Mouse (Mus musculus): ENCODE results near the gene Adamtsl1. TPM values are rescaled to one million over a fixed set of nuclear protein-coding genes. Genes with fewer than 3 reads are reported as not detected.

Gene Adamtsl1
- polyA plus RNA-seq, 1 experiment: 5.2 TPM

GRCm38 (mm10) chr4:85959019-85959418 is 445.0 kb downstream of the Adamtsl1 start:
- Histone ChIP-seq H3K36me3 (ENCODE audit: control insufficient read depth, insufficient read depth, low read length) (no peaks in the 10 kb centered on the region), H3K4me1 (ENCODE audit: control insufficient read depth, insufficient read depth, low read length) (peaks cover 6% of the 10 kb centered on the region; the same call in 1 of the 2 replicates), H3K27me3 (replicated peaks; ENCODE audit: control insufficient read depth, insufficient read depth, low read length) (no peaks in the 10 kb centered on the region), H3K27ac (ENCODE audit: insufficient read depth, low read depth, low read length) (no peak overlapping the region), H3K4me3 (ENCODE audit: insufficient read depth, low read depth, low read length) (no peak overlapping the region)
- peak; percentile 19 for DNase-seq
- WGBS: 64% methylated on average over 2 of the region's 2 CpGs
- no peak for TF ChIP-seq POLR2A (IDR thresholded peaks at IDR 0.05; ENCODE audit: low read depth, low read length)
- TF ChIP-seq CTCF (conservative IDR thresholded peaks at IDR 0.05; ENCODE audit: insufficient read depth, insufficient read length, low read depth, low read length): no peak

GRCm38 (mm10) chr4:85976188-85976587 is 462.2 kb downstream of the Adamtsl1 start:
- WGBS: 88% methylated on average over 3 of the region's 3 CpGs
- no peak for DNase-seq
- no peak for TF ChIP-seq POLR2A (IDR thresholded peaks at IDR 0.05; ENCODE audit: low read depth, low read length)
- no peak for TF ChIP-seq CTCF (conservative IDR thresholded peaks at IDR 0.05; ENCODE audit: insufficient read depth, insufficient read length, low read depth, low read length)
- Histone ChIP-seq H3K4me1 (ENCODE audit: control insufficient read depth, insufficient read depth, low read length) (no peaks in the 10 kb centered on the region), H3K27me3 (replicated peaks; ENCODE audit: control insufficient read depth, insufficient read depth, low read length) (no peaks in the 10 kb centered on the region), H3K36me3 (ENCODE audit: control insufficient read depth, insufficient read depth, low read length) (no peaks in the 10 kb centered on the region), H3K4me3 (ENCODE audit: insufficient read depth, low read depth, low read length) (no peak overlapping the region), H3K27ac (ENCODE audit: insufficient read depth, low read depth, low read length) (no peak overlapping the region)

DNA sequence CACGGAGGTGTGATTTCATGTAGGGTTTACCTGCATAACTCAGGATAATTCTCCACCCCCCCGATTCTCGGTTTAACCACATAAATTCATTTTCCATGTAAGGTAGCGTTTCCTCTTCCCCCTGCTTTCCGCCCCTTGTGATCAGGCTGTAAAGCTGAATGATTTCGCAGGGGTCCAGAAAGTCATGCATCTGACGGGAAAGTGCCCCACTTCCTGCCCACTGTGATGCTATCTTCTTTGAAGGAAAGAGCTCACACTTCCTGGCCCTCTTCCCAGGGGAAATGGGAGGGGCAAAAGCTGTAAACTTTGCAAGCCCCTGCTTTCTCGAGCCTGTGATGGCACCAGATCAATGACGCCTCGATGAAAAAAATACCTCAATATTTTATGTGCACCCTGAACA is 465.2 kb downstream of the Adamtsl1 start:
- no peaks in the 10 kb centered on the region for H3K36me3 ChIP-seq (ENCODE audit: control insufficient read depth, insufficient read depth, low read length)
- H3K27me3 ChIP-seq (replicated peaks; ENCODE audit: control insufficient read depth, insufficient read depth, low read length): no peaks in the 10 kb centered on the region
- DNase-seq: peak; percentile 22
- TF ChIP-seq POLR2A (IDR thresholded peaks at IDR 0.05; ENCODE audit: low read depth, low read length) (no peak), CTCF (conservative IDR thresholded peaks at IDR 0.05; ENCODE audit: insufficient read depth, insufficient read length, low read depth, low read length) (no peak)
- no peak overlapping the region for H3K4me3 ChIP-seq (ENCODE audit: insufficient read depth, low read depth, low read length)
- 43% methylated on average over 10 of the region's 10 CpGs for WGBS
- no peak overlapping the region for H3K27ac ChIP-seq (ENCODE audit: insufficient read depth, low read depth, low read length)
- no peaks in the 10 kb centered on the region for H3K4me1 ChIP-seq (ENCODE audit: control insufficient read depth, insufficient read depth, low read length)

DNA sequence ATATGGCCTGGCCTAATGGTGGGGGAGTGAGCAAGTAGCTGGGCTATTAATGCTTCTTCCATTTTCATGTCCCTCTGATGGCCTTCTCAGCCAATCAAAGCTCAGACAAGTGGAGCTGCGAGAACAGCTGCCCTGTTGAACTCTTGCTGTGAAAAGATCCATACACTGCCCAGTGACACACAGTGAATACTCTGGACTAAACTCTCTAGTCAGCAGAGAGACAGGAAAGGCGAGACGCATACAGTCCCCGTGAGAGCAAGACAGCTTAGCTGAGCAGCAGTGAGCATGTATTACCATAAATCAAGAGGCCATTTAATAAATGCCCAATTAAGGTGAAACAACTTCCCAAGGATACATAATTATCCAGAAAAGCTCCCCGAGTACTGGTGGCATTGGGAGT is 492.6 kb downstream of the Adamtsl1 start:
- Histone ChIP-seq H3K27ac (ENCODE audit: insufficient read depth, low read depth, low read length) (no peak overlapping the region), H3K4me3 (ENCODE audit: insufficient read depth, low read depth, low read length) (no peak overlapping the region), H3K4me1 (ENCODE audit: control insufficient read depth, insufficient read depth, low read length) (no peaks in the 10 kb centered on the region), H3K27me3 (replicated peaks; ENCODE audit: control insufficient read depth, insufficient read depth, low read length) (no peaks in the 10 kb centered on the region), H3K36me3 (ENCODE audit: control insufficient read depth, insufficient read depth, low read length) (no peaks in the 10 kb centered on the region)
- WGBS: 67% methylated on average over 5 of the region's 5 CpGs
- TF ChIP-seq CTCF (conservative IDR thresholded peaks at IDR 0.05; ENCODE audit: insufficient read depth, insufficient read length, low read depth, low read length): no peak
- TF ChIP-seq POLR2A (IDR thresholded peaks at IDR 0.05; ENCODE audit: low read depth, low read length): no peak
- DNase-seq: no peak

DNA sequence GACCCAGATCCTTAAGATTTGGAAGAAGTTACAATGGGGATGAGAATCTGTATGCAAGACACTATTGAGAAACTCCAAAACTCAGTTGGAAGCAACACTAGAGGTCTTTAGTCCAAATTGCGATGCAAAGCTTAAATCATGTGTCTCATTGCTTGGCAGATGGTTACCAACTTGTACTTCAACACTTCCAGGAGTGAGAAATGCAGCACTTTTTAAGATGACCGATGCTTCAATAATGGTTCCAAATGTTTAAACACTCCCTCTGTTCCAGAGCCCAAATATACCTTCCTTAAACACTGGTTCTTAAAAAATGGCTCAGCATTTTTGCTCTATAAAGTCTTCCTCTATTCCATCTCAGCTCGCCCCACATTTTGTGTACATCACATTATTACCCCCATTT is 499.7 kb downstream of the Adamtsl1 start:
- no peak for DNase-seq
- H3K36me3 ChIP-seq (ENCODE audit: control insufficient read depth, insufficient read depth, low read length): no peaks in the 10 kb centered on the region
- H3K27ac ChIP-seq (ENCODE audit: insufficient read depth, low read depth, low read length): no peak overlapping the region
- no peak overlapping the region for H3K4me3 ChIP-seq (ENCODE audit: insufficient read depth, low read depth, low read length)
- no peaks in the 10 kb centered on the region for H3K27me3 ChIP-seq (replicated peaks; ENCODE audit: control insufficient read depth, insufficient read depth, low read length)
- 91% methylated on average over 3 of the region's 3 CpGs for WGBS
- no peak for TF ChIP-seq CTCF (conservative IDR thresholded peaks at IDR 0.05; ENCODE audit: insufficient read depth, insufficient read length, low read depth, low read length)
- no peak for TF ChIP-seq POLR2A (IDR thresholded peaks at IDR 0.05; ENCODE audit: low read depth, low read length)
- H3K4me1 ChIP-seq (ENCODE audit: control insufficient read depth, insufficient read depth, low read length): no peaks in the 10 kb centered on the region

DNA sequence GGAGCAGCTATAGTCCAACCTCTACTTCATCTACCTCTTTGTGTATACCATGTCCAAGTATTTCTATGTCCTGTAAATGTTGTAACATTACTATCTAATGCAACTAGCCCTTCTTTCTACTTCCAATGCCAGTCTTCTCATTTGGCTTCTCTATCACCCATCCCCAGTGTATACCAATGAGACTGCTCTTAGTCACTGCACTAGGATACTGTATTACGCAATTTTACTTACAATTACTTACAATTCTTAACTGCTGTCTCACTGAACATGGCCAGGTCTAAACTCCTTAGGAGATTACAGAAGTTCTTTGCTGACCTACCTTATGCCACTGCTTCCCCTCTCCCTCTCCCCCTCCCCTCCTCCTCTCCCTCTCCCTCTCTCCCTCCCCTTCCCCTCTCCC is 505.0 kb downstream of the Adamtsl1 start:
- WGBS: 97% methylated on average over 1 of the region's 1 CpGs
- H3K27me3 ChIP-seq (replicated peaks; ENCODE audit: control insufficient read depth, insufficient read depth, low read length): no peaks in the 10 kb centered on the region
- DNase-seq: no peak
- TF ChIP-seq POLR2A (IDR thresholded peaks at IDR 0.05; ENCODE audit: low read depth, low read length) (no peak), CTCF (conservative IDR thresholded peaks at IDR 0.05; ENCODE audit: insufficient read depth, insufficient read length, low read depth, low read length) (no peak)
- H3K27ac ChIP-seq (ENCODE audit: insufficient read depth, low read depth, low read length): no peak overlapping the region
- no peaks in the 10 kb centered on the region for H3K4me1 ChIP-seq (ENCODE audit: control insufficient read depth, insufficient read depth, low read length)
- H3K4me3 ChIP-seq (ENCODE audit: insufficient read depth, low read depth, low read length): no peak overlapping the region
- H3K36me3 ChIP-seq (ENCODE audit: control insufficient read depth, insufficient read depth, low read length): no peaks in the 10 kb centered on the region

GRCm38 (mm10) chr4:86019586-86019985 is 505.6 kb downstream of the Adamtsl1 start:
- Histone ChIP-seq H3K36me3 (ENCODE audit: control insufficient read depth, insufficient read depth, low read length) (no peaks in the 10 kb centered on the region), H3K27me3 (replicated peaks; ENCODE audit: control insufficient read depth, insufficient read depth, low read length) (no peaks in the 10 kb centered on the region), H3K27ac (ENCODE audit: insufficient read depth, low read depth, low read length) (no peak overlapping the region), H3K4me1 (ENCODE audit: control insufficient read depth, insufficient read depth, low read length) (no peaks in the 10 kb centered on the region), H3K4me3 (ENCODE audit: insufficient read depth, low read depth, low read length) (no peak overlapping the region)
- TF ChIP-seq POLR2A (IDR thresholded peaks at IDR 0.05; ENCODE audit: low read depth, low read length) (no peak), CTCF (conservative IDR thresholded peaks at IDR 0.05; ENCODE audit: insufficient read depth, insufficient read length, low read depth, low read length) (no peak)
- no peak for DNase-seq
- WGBS: 50% methylated on average over 4 of the region's 4 CpGs

Measured in kidney, adult 2 months (tissue).